Mouse (Mus musculus) WW6 (cell line): ENCODE measurements around the gene Ms4a12.
"Not testable (repeated sequence)": the region's sequence is repeated elsewhere in the genome, so short reads cannot be mapped to it uniquely, and the experiment has no call there.

Experiments used
- DNase-seq: peaks from one replicate; pipeline ENCODE4 v3.0.0-alpha.2; 2013; ENCODE audit warnings: low read depth, low spot score

Ms4a12 gene

DNA sequence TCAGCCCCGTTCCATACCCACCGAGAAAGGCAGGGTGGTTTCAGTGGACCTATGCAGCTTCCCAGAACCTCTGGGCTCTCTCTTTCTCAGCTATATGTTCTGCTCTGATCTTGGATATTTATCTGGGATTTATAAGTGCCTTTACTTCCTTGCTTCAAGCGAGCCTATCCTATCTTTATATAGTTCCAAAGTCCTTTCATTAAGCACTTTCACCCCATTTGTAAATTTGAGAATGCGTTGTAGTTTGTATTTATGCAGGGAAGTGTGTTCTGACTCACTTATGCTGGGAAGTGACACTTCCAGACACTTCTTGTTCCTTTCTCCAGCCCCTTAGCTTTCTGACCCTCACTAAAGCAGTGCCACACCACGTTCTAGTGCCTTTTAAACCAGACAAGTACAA is at the start of gene Ms4a12:
Gene Ms4a12 (minus strand): TSS at position 101 of the 400 bp plus-strand sequence.
- no peak for DNase-seq

DNA sequence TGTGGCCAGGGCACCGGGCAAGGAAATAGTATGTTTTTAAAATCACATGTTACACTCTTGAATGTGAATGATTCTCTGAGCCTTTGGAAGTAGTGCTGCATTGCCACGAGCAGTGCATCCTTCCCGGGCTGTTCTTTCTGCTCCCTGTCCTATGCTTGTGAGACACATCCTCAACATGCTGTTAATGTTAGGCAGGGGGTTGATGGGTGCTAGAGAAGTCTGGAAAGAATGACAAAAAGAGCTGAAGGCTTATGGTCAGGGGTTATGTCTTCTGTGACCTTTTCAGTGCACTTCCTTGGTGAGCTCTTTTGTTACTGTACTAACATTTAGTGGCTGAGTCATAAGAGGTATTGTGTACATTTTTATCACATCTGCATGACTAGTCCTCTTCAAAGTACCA is 48.0 kb upstream of the Ms4a12 start:
- no peak for DNase-seq

DNA sequence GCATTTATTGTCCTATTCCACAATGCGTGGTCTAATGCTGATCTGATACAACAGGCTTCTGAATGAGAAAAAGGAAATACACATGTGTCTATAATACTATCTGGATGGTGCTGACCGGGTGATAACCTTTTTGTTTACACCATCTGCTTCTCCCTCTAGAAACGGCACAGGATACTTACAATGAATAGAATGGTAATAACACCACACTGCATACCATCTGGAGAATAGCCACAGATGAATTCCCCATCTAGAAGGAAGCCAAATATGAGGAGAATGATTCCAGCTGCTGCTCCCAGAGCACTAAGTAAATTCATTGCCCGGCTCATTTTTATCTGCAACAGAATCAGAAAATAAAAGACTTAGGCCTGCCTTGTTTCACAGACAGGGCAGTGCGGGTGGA is 44.2 kb upstream of the Ms4a12 start:
- DNase-seq: no peak

DNA sequence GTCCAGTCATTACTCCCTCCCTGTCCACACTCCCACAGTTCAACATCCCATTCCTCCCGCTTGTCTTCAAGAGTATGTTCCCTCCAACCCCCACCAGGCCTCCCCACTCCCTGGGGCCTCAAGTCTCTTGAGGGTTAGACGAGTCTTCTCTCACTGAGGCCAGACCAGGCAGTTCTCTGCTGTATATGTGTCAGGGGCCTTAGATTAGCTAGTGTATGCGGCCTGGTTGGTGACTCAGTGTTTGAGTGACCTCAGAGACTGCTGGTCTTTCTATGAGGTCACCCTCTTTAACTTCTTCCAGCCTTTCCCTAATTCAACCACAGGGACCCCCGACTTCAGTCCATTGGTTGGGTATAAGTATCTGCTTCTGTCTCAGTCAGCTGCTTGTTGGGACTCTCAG is 34.7 kb upstream of the Ms4a12 start:
- no peak for DNase-seq

DNA sequence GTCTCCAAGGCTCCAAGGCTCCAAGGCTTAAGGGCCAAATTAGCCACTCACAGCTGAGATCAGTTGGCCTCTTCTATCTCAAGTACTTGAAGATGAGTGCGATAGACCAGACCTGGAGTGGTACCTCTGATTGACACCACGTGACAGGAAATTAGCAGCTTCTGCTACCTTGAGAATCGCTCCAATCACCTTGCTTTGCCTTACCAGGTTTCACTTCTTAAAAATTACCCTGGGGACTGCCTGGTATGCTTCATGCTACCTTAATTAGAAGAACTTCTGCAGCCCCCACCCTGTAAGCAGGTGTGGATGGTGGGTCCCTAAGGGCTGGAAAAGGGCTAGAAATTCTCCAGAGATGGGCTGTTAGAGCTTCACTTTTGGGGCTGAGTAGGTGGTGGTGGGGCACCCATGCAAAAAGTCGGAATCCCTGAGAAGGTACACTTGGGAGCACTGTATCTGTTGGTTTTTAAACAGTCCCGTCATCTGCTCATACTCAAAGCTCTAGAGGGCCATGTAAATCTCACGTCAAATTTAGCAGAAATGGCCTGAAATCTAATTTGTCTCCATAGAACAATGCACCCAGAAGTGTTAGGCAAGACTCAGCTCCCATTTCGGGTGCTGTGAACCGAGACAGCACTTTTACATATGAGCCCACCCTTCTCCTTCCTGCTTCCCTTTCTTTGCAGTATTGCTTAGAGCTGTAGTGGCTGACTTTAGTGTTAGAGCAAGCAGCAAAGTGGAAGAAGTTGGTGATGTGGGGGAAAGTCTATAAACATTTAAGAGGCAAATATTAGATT is 34.0 kb upstream of the Ms4a12 start, which contains the start of gene Ms4a1:
Gene Ms4a1 (minus strand): TSS at position 190 of the 794 bp plus-strand sequence.
- DNase-seq: no peak

DNA sequence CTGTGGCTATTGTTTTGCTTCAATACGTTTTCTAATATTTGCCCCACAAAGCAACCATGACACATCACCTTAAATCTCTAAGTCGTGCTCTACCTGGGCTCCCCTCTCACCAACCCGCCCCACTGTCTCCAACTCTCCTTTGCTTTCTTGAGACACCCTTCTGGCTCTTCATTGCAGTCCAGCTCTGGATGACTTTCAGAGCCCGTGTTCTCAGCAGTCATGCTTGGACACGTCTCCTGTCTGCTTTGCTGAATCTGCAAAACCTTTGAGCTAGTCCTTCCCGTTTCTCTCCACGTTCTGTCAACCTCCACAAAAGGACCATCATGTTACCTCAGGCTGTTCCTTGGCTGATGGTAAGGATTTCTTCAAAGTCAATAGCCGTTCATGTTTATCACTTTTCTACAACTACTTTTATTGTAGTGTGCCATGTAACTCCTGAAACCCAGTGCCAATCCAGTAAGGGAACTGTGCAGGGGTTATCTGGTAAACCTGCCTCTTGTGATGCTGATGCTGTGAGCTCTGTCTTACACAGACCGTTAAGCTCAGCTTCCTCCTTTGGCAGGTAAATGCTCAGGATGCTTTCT is 32.4 kb upstream of the Ms4a12 start:
- no peak for DNase-seq

DNA sequence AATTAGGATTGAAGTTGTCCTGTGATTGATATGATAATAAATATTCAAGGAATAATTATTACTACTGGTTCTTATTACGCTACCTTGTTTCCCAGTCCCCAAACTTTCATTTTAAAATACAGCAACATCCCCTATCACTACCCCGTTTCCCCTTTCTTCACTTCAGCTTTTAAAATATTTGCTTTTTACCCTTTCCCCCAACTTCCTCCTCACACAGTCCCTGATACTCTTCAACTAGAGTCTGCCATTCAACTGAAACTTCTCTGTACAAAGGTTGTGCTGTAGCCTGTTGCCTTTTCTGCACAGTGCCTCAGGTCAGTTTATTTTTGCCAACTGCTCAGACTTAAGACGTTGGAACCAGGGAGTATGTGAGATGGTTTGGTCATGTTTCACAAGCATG is 31.3 kb upstream of the Ms4a12 start:
- DNase-seq: no peak

DNA sequence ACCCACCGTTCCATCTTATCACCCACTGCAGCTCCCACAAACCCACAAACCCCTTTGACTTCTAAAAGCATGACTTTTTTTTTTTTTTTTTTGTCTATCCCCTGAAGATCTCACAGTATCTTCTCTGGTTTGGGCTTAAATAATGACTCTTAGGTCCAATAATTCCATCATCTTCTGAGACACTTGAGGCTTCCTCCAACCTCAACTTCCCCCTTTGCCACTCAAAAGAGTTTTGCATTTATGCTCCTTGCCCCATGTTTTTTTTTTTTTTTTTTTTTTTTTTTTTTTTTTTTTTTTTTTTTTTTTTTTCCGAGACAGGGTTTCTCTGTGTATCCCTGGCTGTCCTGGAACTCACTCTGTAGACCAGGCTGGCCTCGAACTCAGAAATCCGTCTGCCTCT is 30.7 kb upstream of the Ms4a12 start:
- not testable (repeated sequence) for DNase-seq

DNA sequence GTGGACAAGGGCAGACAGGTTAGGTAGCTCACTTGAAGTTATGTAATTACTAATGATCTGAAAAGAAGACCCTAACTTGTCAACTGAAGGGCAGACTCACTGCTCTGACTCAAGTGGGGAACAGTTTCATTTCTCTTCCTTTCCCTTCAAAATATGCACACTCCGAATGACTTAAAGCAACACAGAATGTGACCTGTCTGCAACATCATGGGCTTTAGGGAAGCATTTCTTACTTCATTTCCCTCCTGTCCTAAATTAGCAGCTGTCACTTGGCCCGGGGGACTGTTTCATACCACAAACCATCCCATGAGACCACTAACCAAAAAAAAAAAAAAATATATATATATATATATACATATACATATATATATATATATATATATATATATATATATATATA is 29.3 kb upstream of the Ms4a12 start:
- no peak for DNase-seq

DNA sequence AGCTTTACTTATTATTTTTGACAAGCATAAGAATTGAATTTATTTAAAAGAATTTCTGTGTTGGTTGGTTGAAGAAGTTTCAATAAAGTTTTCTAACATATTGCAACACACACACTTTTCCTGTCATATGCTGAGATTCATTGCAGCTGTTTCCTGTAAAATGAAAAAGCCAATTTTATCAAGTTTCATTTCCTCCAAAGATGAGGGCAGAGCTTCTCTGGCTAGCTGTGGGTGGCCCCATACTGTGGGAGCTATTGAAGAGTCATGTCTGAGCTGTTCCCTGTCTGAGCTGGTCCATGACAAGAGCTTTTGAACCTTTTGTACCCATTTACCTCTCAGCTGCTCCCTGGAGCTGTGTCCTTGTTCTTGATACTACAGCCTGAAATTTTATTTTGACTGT is 12.0 kb upstream of the Ms4a12 start:
- DNase-seq: no peak

DNA sequence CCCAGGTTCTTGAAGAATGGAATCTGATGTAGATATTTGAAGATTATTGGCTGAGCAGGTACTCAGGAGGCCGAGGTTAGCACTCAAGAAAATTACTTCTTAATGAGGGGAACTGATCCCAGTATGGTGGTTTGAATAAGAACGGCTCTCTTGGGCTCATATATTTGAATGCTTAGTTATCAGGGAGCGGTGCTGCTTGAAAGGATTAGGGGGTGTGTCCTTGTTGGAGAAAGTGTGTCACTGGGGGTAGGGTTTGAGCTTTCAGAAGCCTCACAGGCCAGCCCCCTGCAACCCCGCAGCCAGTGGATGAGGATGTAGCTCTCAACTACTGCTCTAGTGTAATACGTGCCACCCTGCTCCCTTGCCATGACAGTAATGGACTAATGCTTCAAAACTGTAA is 10.3 kb upstream of the Ms4a12 start:
- no peak for DNase-seq

DNA sequence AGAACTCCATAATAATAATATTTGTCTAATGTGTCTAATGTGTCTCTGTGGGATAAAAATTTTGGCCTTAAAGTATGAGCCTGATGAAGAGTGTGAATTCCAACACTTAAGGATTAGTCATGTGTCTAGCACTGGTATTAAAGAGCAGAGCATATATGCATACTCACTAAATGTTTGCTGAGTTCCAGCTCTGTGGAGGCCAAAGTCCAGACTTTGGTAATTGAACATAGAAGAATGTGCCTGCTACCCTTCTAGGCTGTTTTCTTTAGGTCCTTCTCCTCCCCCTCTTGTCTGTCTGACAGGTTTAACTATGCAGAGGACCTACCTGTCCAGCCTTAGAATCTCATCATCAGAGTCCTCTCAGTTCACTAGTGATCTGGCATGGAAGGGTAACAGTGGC is 3.6 kb upstream of the Ms4a12 start:
- no peak for DNase-seq

DNA sequence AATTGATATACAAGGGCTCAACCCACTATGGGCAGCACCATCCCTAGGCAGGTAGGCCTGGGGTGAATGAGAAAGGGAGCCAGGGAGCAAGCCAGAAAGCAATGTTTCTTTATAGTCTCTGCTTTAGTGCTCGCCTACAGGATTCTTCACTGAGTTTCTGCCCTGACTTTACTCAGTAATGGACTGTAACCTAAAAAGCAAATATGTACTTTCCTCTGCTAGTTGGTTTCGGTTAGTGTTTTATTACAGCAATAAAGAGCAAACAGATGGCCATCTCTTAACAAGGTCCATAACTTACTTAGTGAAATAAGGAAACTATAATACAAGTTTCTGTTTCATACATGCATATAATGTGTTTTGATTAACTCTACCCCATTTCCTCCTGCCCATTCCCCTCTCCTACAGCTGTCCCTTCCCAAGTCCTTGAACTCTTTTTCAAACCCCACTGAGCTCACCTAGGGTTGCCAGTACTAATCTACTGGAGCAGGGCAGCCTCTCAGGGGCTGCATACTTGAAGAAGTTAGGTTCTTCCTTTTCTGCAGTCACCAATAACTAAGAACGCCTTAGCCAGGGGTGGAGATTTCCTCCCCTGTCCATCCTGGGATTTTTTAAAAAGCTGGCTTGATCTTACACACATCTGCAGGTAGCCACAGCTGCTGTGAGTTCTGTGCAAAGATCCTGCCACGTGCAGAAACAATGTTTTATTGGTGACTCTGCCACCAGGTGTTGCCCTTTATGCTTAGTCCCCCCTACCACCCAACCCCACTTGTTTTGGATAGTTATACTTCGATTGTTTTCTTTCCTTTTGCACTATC is 2.9 kb upstream of the Ms4a12 start:
- no peak for DNase-seq

DNA sequence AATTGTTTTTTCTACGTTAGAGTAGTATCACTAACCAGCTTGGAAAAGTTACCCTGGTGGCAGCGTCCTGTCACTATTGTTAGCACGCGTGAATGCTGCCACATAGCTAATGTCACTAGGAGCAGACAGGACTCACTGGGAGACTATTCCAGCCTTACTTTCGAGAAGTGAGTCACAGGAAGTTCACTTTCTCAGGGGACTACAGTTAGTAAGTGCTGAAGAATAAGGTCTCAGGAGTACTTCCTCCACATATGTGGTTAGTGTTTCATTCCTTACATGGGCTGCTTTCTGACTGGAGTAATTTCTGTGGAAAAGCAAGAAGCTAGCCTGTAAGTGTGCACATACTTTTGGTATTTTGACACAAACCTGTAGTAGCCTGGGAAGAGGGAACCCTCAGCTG is 2.0 kb upstream of the Ms4a12 start:
- DNase-seq: no peak

DNA sequence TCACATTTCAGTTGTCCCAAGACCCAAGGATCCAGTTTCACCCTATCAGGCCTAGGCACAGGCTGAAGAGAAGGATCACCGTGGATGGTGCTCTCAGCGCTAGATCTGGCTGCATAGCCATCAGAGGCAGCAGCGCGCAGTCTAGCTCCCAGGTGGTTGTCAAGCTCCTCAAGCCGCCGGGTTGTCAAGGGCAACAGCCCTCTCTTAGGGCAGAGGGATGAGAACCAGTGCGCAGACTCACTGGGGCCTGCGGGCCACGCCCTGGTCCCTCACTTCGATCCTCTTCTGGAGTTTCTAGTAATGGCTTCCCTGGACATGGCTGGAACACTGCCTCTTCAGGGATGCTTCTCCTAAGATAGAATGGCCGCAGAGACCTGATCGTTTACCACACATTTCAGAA is 35.7 kb downstream of the Ms4a12 start, which contains the start of gene Ms4a13:
Gene Ms4a13 (minus strand): TSS at position 192 of the 400 bp plus-strand sequence.
- DNase-seq: no peak

DNA sequence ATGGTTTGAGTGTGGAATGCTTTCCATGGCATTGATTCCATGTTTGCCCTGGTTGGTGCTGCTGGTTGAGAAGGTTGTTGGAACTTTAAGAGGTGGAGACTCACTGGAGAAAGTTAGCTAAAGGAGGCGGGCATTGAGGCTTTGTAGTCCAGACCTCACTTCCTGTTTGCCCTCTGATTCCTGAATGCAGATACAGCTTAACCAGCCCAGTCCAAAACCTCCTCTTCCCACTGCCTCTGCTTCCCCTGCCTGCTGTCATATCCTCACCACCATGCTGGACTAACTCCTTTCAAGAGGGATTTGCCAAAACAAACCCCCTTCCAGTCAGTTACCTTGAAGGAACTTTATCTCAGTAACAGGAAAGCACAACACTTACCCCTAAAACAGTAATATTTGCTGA is 39.7 kb downstream of the Ms4a12 start:
- no peak for DNase-seq

DNA sequence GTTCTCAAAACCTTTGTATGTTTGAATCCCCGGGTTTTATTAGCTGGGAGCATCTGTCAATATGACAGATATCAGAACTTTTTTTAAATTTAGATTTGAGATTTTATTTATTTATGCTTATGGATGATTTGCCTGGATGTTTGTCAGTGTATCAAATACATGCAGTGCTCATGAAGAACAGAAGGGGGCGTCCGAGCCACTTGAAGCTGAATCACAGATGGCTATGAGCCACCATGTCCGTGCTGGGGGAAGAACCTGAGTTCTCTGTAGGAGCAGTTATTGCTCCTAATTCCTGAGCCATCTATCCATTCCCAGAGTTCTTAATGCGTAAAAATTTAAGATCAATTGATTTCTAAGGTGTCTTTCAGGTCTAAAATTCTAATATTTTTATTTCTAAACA is 48.1 kb downstream of the Ms4a12 start:
- DNase-seq: no peak

DNA sequence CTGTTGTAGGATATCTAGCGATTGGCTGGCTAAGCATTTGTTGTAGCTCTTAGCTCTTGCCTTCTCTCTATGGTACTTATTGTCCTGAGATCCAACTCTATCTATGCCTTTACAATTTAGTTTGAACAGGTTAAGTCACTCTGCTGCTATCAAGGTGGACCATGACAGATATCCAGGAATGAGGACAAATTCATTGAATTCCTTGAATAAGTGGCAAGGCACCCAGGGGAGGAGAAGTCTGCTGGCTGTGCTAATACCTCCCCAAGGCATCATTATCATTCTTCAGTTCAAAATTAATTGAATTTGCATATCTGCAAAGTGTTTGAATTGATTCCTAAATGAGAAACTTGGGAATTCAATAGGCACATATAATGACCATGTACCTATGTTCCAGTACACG is 54.8 kb downstream of the Ms4a12 start:
- no peak for DNase-seq

DNA sequence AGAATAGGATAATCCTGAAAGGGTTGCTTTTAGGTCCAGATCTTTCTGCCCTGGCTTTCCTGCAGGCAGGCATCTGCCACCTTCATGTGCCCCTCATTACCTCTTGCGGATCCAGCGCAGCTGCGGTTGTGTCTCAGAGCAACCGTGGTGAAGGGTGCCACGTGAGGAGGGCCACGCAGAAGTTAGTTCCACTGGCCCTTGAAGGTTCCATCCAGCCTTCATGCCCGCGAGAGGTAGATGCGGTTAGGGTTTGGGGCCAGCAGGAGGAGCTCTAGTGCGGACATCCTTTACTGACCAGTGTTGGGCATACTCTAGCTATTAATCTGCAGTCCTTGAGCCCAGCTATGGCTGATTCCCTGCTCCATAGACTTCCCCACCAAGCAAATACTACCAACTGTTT is 67.1 kb downstream of the Ms4a12 start, which contains the start of gene 1700025F22Rik:
Gene 1700025F22Rik (minus strand): TSS at position 149 of the 400 bp plus-strand sequence.
- DNase-seq: no peak
